Mouse (Mus musculus): ENCODE data around the gene Apex1. TPM values are rescaled to one million over a fixed set of nuclear protein-coding genes. Genes with fewer than 3 reads are reported as not detected.
A peak's percentile ranks its signal among the peaks of the same experiment; 100 is the strongest.
"Not testable (repeated sequence)": the region's sequence is repeated elsewhere in the genome, so short reads cannot be mapped to it uniquely, and the experiment has no call there.

Apex1 gene
- polyA plus RNA-seq, 1 experiment from 2014 or later: 486 TPM

- DNase-seq (ENCODE audit: low spot score) (no peak), ATAC-seq (replicated peaks; ENCODE audit: insufficient number of reproducible peaks, low FRiP score, low TSS enrichment, low read depth) (no peak)
- H3K4me1 ChIP-seq (ENCODE audit: control insufficient read depth, insufficient read depth, low read length): no peaks in the 10 kb centered on the region
- 80% methylated on average over 4 of the region's 4 CpGs for WGBS
- no peak overlapping the region for H3K9ac ChIP-seq (replicated peaks; ENCODE audit: low read length)
- H3K9me3 ChIP-seq (replicated peaks; ENCODE audit: control insufficient read depth, low read length): no peaks in the 10 kb centered on the region
- H3K27ac ChIP-seq (replicated peaks; ENCODE audit: low read depth, low read length): no peak overlapping the region
- H3K4me3 ChIP-seq (ENCODE audit: low read depth, low read length): no peak overlapping the region
- H3K27me3 ChIP-seq (ENCODE audit: control insufficient read depth, insufficient read depth, low read length): no peaks in the 10 kb centered on the region
- H3K4me2 ChIP-seq (ENCODE audit: low read depth, low read length): no peak overlapping the region
- H3K36me3 ChIP-seq (replicated peaks; ENCODE audit: control insufficient read depth, insufficient read depth, low read depth, low read length): no peaks in the 10 kb centered on the region
These were observed 16.6 kb upstream of the Apex1 start for GRCm38 (mm10) chr14:50908126-50908525.

- no peaks in the 10 kb centered on the region for H3K9me3 ChIP-seq (replicated peaks; ENCODE audit: control insufficient read depth, low read length)
- peaks cover 2% of the 10 kb centered on the region; the same call in 1 of the 2 replicates for H3K36me3 ChIP-seq (replicated peaks; ENCODE audit: control insufficient read depth, insufficient read depth, low read depth, low read length)
These were observed 13.4 kb upstream of the Apex1 start for GRCm38 (mm10) chr14:50911356-50911755.

GRCm38 (mm10) chr14:50923437-50923836 lies 1.3 kb upstream of the Apex1 start:
- not testable (repeated sequence) for DNase-seq (ENCODE audit: low spot score); H3K27me3 ChIP-seq (ENCODE audit: control insufficient read depth, insufficient read depth, low read length); H3K9ac ChIP-seq (replicated peaks; ENCODE audit: low read length); H3K9me3 ChIP-seq (replicated peaks; ENCODE audit: control insufficient read depth, low read length); ATAC-seq (replicated peaks; ENCODE audit: insufficient number of reproducible peaks, low FRiP score, low TSS enrichment, low read depth); H3K27ac ChIP-seq (replicated peaks; ENCODE audit: low read depth, low read length); H3K36me3 ChIP-seq (replicated peaks; ENCODE audit: control insufficient read depth, insufficient read depth, low read depth, low read length); H3K4me1 ChIP-seq (ENCODE audit: control insufficient read depth, insufficient read depth, low read length)
- H3K4me3 ChIP-seq (ENCODE audit: low read depth, low read length): peak overlapping the region; percentile 84; the same call in 1 of the 2 replicates
- 83% methylated on average over 1 of the region's 1 CpGs for WGBS
- peak overlapping the region; percentile 48 for H3K4me2 ChIP-seq (ENCODE audit: low read depth, low read length)

More at GRCm38 (mm10) chr14:50911356-50911755, 13.4 kb upstream of the Apex1 start:
- Histone ChIP-seq H3K27ac (replicated peaks; ENCODE audit: low read depth, low read length) (no peak overlapping the region), H3K9ac (replicated peaks; ENCODE audit: low read length) (no peak overlapping the region), H3K4me2 (ENCODE audit: low read depth, low read length) (no peak overlapping the region), H3K4me1 (ENCODE audit: control insufficient read depth, insufficient read depth, low read length) (no peaks in the 10 kb centered on the region), H3K4me3 (ENCODE audit: low read depth, low read length) (no peak overlapping the region), H3K27me3 (ENCODE audit: control insufficient read depth, insufficient read depth, low read length) (no peaks in the 10 kb centered on the region)
- 35% methylated on average over 3 of the region's 3 CpGs for WGBS
- no peak for DNase-seq (ENCODE audit: low spot score)
- ATAC-seq (replicated peaks; ENCODE audit: insufficient number of reproducible peaks, low FRiP score, low TSS enrichment, low read depth): no peak

GRCm38 (mm10) chr14:50925111-50925920 lies 548 bp downstream of the Apex1 start:
- peak overlapping the region; percentile 64 for H3K4me2 ChIP-seq (ENCODE audit: low read depth, low read length)
- H3K9me3 ChIP-seq (replicated peaks; ENCODE audit: control insufficient read depth, low read length): no peaks in the 10 kb centered on the region
- H3K4me1 ChIP-seq (ENCODE audit: control insufficient read depth, insufficient read depth, low read length): no peaks in the 10 kb centered on the region
- H3K4me3 ChIP-seq (ENCODE audit: low read depth, low read length): peak overlapping the region; percentile 84
- peak overlapping the region; percentile 95 for H3K9ac ChIP-seq (replicated peaks; ENCODE audit: low read length)
- H3K27ac ChIP-seq (replicated peaks; ENCODE audit: low read depth, low read length): peak overlapping the region; percentile 90
- WGBS: 2% methylated on average over 38 of the region's 38 CpGs
- peaks cover 10% of the 10 kb centered on the region; the same call in 1 of the 2 replicates for H3K36me3 ChIP-seq (replicated peaks; ENCODE audit: control insufficient read depth, insufficient read depth, low read depth, low read length)
- DNase-seq (ENCODE audit: low spot score): peak; percentile 41
- H3K27me3 ChIP-seq (ENCODE audit: control insufficient read depth, insufficient read depth, low read length): no peaks in the 10 kb centered on the region
- ATAC-seq (replicated peaks; ENCODE audit: insufficient number of reproducible peaks, low FRiP score, low TSS enrichment, low read depth): peak; percentile 12; the same call in 1 of the 2 replicates

- no peak overlapping the region for H3K9ac ChIP-seq (replicated peaks; ENCODE audit: low read length)
- H3K9me3 ChIP-seq (replicated peaks; ENCODE audit: control insufficient read depth, low read length): no peaks in the 10 kb centered on the region
- peaks cover 10% of the 10 kb centered on the region; the same call in 1 of the 2 replicates for H3K36me3 ChIP-seq (replicated peaks; ENCODE audit: control insufficient read depth, insufficient read depth, low read depth, low read length)
- ATAC-seq (replicated peaks; ENCODE audit: insufficient number of reproducible peaks, low FRiP score, low TSS enrichment, low read depth) (no peak), DNase-seq (ENCODE audit: low spot score) (no peak)
- WGBS: 67% methylated on average over 3 of the region's 3 CpGs
- no peaks in the 10 kb centered on the region for H3K27me3 ChIP-seq (ENCODE audit: control insufficient read depth, insufficient read depth, low read length)
- no peak overlapping the region for H3K4me2 ChIP-seq (ENCODE audit: low read depth, low read length)
- no peaks in the 10 kb centered on the region for H3K4me1 ChIP-seq (ENCODE audit: control insufficient read depth, insufficient read depth, low read length)
- no peak overlapping the region for H3K27ac ChIP-seq (replicated peaks; ENCODE audit: low read depth, low read length)
- H3K4me3 ChIP-seq (ENCODE audit: low read depth, low read length): no peak overlapping the region
These were observed 2.6 kb downstream of the Apex1 start for GRCm38 (mm10) chr14:50927366-50927765.

- Histone ChIP-seq H3K4me3 (ENCODE audit: low read depth, low read length) (peak overlapping the region; percentile 94), H3K9ac (replicated peaks; ENCODE audit: low read length) (peak overlapping the region; percentile 93), H3K4me2 (ENCODE audit: low read depth, low read length) (peak overlapping the region; percentile 82), H3K4me1 (ENCODE audit: control insufficient read depth, insufficient read depth, low read length) (no peaks in the 10 kb centered on the region), H3K27me3 (ENCODE audit: control insufficient read depth, insufficient read depth, low read length) (no peaks in the 10 kb centered on the region), H3K9me3 (replicated peaks; ENCODE audit: control insufficient read depth, low read length) (no peaks in the 10 kb centered on the region), H3K27ac (replicated peaks; ENCODE audit: low read depth, low read length) (no peak overlapping the region), H3K36me3 (replicated peaks; ENCODE audit: control insufficient read depth, insufficient read depth, low read depth, low read length) (peaks cover 10% of the 10 kb centered on the region; the same call in 1 of the 2 replicates)
- ATAC-seq (replicated peaks; ENCODE audit: insufficient number of reproducible peaks, low FRiP score, low TSS enrichment, low read depth) (no peak), DNase-seq (ENCODE audit: low spot score) (no peak)
- WGBS: 19% methylated on average over 10 of the region's 10 CpGs
These were observed 5.2 kb downstream of the Apex1 start for GRCm38 (mm10) chr14:50929951-50930350.

- Histone ChIP-seq H3K27ac (replicated peaks; ENCODE audit: low read depth, low read length) (peak overlapping the region; percentile 41; the same call in 1 of the 2 replicates), H3K27me3 (ENCODE audit: control insufficient read depth, insufficient read depth, low read length) (no peaks in the 10 kb centered on the region), H3K4me3 (ENCODE audit: low read depth, low read length) (peak overlapping the region; percentile 94), H3K9ac (replicated peaks; ENCODE audit: low read length) (peak overlapping the region; percentile 93), H3K9me3 (replicated peaks; ENCODE audit: control insufficient read depth, low read length) (no peaks in the 10 kb centered on the region), H3K36me3 (replicated peaks; ENCODE audit: control insufficient read depth, insufficient read depth, low read depth, low read length) (peaks cover 10% of the 10 kb centered on the region; the same call in 1 of the 2 replicates), H3K4me2 (ENCODE audit: low read depth, low read length) (peak overlapping the region; percentile 82), H3K4me1 (ENCODE audit: control insufficient read depth, insufficient read depth, low read length) (no peaks in the 10 kb centered on the region)
- DNase-seq (ENCODE audit: low spot score): peak; percentile 30
- peak; percentile 26 for ATAC-seq (replicated peaks; ENCODE audit: insufficient number of reproducible peaks, low FRiP score, low TSS enrichment, low read depth)
- WGBS: under 1% methylated on average over 38 of the region's 38 CpGs
These were observed 5.6 kb downstream of the Apex1 start for GRCm38 (mm10) chr14:50930377-50930753.
